Mouse (Mus musculus) forebrain, embryonic 14.5 days (tissue): ENCODE data around the gene Unc50. TPM values are rescaled to one million over a fixed set of nuclear protein-coding genes. Genes with fewer than 3 reads are reported as not detected.

Experiments
- ATAC-seq: fragments of 200-750 bp; cut with Nextera tagmentation; 2 replicates; pipeline ENCODE4 v1.8.0; 2017; ENCODE audit warnings: mild to moderate bottlenecking, moderate library complexity
- DNase-seq: peaks from one replicate; pipeline ENCODE4 v3.0.0-alpha.2; 2015; ENCODE audit warnings: low spot score
- H3K27ac ChIP-seq: fragments of 300-500 bp; sonication (generic); 2 replicates; pipeline ENCODE4 v1.5.1; 2014; ENCODE audit warnings: low read depth, mild to moderate bottlenecking, control low read depth, low read length, moderate library complexity
- H3K27me3 ChIP-seq: fragments of 300-500 bp; sonication (generic); replicated peaks from 2 replicates; pipeline ENCODE4 v1.6.1; 2014; ENCODE audit warnings: low read length, control low read depth, mixed read lengths; ENCODE audit not compliant: control insufficient read depth, insufficient read depth
- H3K36me3 ChIP-seq: fragments of 300-500 bp; sonication (generic); 2 replicates; pipeline ENCODE4 v1.6.1; 2014; ENCODE audit warnings: low read length, control low read depth; ENCODE audit not compliant: control insufficient read depth, insufficient read depth
- H3K4me1 ChIP-seq: fragments of 300-500 bp; sonication (generic); 2 replicates; pipeline ENCODE4 v1.6.1; 2014; ENCODE audit warnings: antibody characterized with exemption, low read length, control low read depth; ENCODE audit not compliant: control insufficient read depth, insufficient read depth
- H3K4me2 ChIP-seq: fragments of 300-500 bp; sonication (generic); 2 replicates; pipeline ENCODE4 v1.6.1; 2014; ENCODE audit warnings: mild to moderate bottlenecking, control low read depth, low read length
- H3K4me3 ChIP-seq: fragments of 300-500 bp; sonication (generic); 2 replicates; pipeline ENCODE4 v1.5.1; 2014; ENCODE audit warnings: low read depth, low read length, control low read depth
- H3K9ac ChIP-seq: fragments of 300-500 bp; sonication (generic); 2 replicates; pipeline ENCODE4 v1.6.1; 2014; ENCODE audit warnings: mild to moderate bottlenecking, low read length, control low read depth, moderate library complexity
- H3K9me3 ChIP-seq: fragments of 300-500 bp; sonication (generic); replicated peaks from 2 replicates; pipeline ENCODE4 v1.6.1; 2016; ENCODE audit warnings: low read length, control low read depth, mixed read lengths; ENCODE audit not compliant: control insufficient read depth
- WGBS: fragments of 180-500 bp; shearing (Covaris S2); extraction: QIAGEN DNeasy Blood & Tissue Kit; methylation state at CpG from one replicate; pipeline ENCODE4 v1.1.7; 2014; 5-methylcytosine and 5-hydroxymethylcytosine counted together
- polyA plus RNA-seq: library from polyadenylated mRNA; unstranded; fragments of >200 nt; fragmentation: Nextera tagmentation; extraction: Ambion mirVana; gene quantifications from 2 replicates; pipeline ENCODE4 v1.2.1, GENCODE M21; 2014

Unc50 gene
- polyA plus RNA-seq, 1 experiment from 2014 or later, result 146 TPM

DNA sequence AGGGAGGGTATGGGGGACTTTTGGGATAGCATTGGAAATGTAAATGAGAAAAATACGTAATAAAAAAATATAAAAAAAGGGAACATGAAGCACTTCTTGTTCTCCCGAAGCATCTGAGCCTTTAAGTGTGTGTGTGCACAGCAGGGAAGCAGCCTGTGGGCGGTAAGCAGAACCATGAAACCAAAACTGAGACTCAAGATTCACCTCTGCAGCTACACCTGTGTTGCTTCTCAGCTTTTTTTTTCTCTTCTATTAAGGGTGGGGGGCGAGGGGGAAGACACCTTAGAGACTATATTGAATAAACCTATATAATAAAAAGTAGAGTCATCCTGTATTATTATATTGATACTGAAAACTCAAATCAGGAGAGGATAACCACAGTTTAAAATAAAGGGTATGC is 37.9 kb downstream of the Unc50 start:
- no peak overlapping the region for H3K4me3 ChIP-seq
- DNase-seq, result no peak
- H3K4me2 ChIP-seq, result no peak overlapping the region
- H3K27me3 ChIP-seq, result no peaks in the 10 kb centered on the region
- no peak overlapping the region for H3K27ac ChIP-seq
- H3K9me3 ChIP-seq, result no peaks in the 10 kb centered on the region
- WGBS, result 88% methylated on average over 4 of the region's 4 CpGs
- no peak overlapping the region for H3K9ac ChIP-seq
- no peak for ATAC-seq
- H3K4me1 ChIP-seq, result no peaks in the 10 kb centered on the region
- no peaks in the 10 kb centered on the region for H3K36me3 ChIP-seq

GRCm38 (mm10) chr1:37469007-37469406 is 39.1 kb downstream of the Unc50 start:
- no peaks in the 10 kb centered on the region for H3K27me3 ChIP-seq
- no peak overlapping the region for H3K27ac ChIP-seq
- H3K4me1 ChIP-seq, result no peaks in the 10 kb centered on the region
- no peak for ATAC-seq
- no peaks in the 10 kb centered on the region for H3K36me3 ChIP-seq
- H3K9me3 ChIP-seq, result no peaks in the 10 kb centered on the region
- no peak for DNase-seq
- 92% methylated on average over 5 of the region's 5 CpGs for WGBS
- H3K4me3 ChIP-seq, result no peak overlapping the region
- H3K4me2 ChIP-seq, result no peak overlapping the region
- no peak overlapping the region for H3K9ac ChIP-seq

DNA sequence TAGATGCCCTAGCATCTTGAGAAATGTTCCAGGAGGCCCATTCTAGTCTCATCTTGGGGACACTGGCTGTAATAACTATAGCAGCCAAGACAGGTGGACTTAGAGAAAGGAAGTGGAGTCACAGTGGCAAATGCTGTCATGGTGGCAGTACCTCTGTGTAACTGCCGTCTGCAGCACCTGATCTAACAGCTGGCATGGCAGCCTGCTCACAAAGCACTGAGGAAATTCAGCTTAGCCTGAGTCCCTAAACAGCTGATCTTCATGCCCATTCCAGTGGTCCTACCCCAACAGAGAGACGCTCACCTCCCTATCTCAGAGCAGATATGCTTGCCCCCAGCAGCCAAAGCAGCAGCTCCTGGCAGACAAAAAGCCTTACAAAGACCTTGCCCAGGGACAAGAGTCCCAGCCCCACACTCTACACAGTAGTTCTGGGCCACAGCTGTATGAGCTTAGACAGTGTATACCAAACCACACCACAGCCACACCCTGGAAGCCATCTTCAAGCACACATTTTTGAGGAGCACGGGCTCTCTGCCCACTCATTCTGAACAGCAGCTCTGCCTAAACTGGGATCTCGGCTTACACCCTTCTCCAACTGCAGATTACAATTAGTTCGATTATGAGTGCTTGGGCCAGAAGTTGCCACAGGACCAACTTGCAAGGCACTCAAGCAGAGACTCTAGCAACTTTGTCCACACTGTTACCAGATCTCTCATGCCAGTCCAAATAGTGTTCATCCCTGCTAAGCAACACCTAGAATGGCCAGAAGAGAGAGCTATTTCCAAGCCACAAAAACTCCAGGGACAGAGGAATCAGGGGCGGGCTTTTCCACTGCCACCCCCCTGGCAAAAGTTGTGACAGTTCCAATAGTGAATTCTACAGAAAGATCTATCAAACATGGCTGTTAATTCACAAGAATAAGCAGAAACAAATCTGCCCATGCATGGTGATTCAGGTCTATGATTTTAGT is 41.5 kb downstream of the Unc50 start:
- Histone ChIP-seq H3K36me3 (no peaks in the 10 kb centered on the region), H3K4me3 (no peak overlapping the region), H3K4me1 (no peaks in the 10 kb centered on the region), H3K9ac (no peak overlapping the region), H3K4me2 (no peak overlapping the region), H3K27ac (no peak overlapping the region), H3K9me3 (no peaks in the 10 kb centered on the region), H3K27me3 (no peaks in the 10 kb centered on the region)
- 87% methylated on average over 6 of the region's 6 CpGs for WGBS
- ATAC-seq (no peak), DNase-seq (no peak)

- no peaks in the 10 kb centered on the region for H3K9me3 ChIP-seq
- ATAC-seq (no peak), DNase-seq (no peak)
- no peak overlapping the region for H3K4me2 ChIP-seq
- no peak overlapping the region for H3K9ac ChIP-seq
- H3K4me1 ChIP-seq, result no peaks in the 10 kb centered on the region
- H3K27ac ChIP-seq, result no peak overlapping the region
- H3K27me3 ChIP-seq, result no peaks in the 10 kb centered on the region
- no peak overlapping the region for H3K4me3 ChIP-seq
- H3K36me3 ChIP-seq, result no peaks in the 10 kb centered on the region
- WGBS, result 88% methylated on average over 10 of the region's 10 CpGs
These were observed 43.3 kb downstream of the Unc50 start for GRCm38 (mm10) chr1:37473251-37473650.

- H3K36me3 ChIP-seq, result no peaks in the 10 kb centered on the region
- no peak for ATAC-seq
- H3K9me3 ChIP-seq, result no peaks in the 10 kb centered on the region
- WGBS, result 86% methylated on average over 8 of the region's 8 CpGs
- no peak overlapping the region for H3K9ac ChIP-seq
- H3K4me2 ChIP-seq, result no peak overlapping the region
- H3K4me1 ChIP-seq, result no peaks in the 10 kb centered on the region
- no peak overlapping the region for H3K4me3 ChIP-seq
- H3K27ac ChIP-seq, result no peak overlapping the region
- no peaks in the 10 kb centered on the region for H3K27me3 ChIP-seq
- no peak for DNase-seq
These were observed 44.1 kb downstream of the Unc50 start for GRCm38 (mm10) chr1:37474046-37474445.

GRCm38 (mm10) chr1:37474634-37475190 is 44.8 kb downstream of the Unc50 start:
- no peak for DNase-seq
- Histone ChIP-seq H3K36me3 (no peaks in the 10 kb centered on the region), H3K4me2 (no peak overlapping the region), H3K4me1 (no peaks in the 10 kb centered on the region), H3K9ac (no peak overlapping the region), H3K4me3 (no peak overlapping the region), H3K9me3 (no peaks in the 10 kb centered on the region), H3K27me3 (no peaks in the 10 kb centered on the region), H3K27ac (no peak overlapping the region)
- 89% methylated on average over 6 of the region's 6 CpGs for WGBS
- no peak for ATAC-seq

- DNase-seq (no peak), ATAC-seq (no peak)
- Histone ChIP-seq H3K27me3 (no peaks in the 10 kb centered on the region), H3K4me1 (no peaks in the 10 kb centered on the region), H3K36me3 (no peaks in the 10 kb centered on the region), H3K9ac (no peak overlapping the region), H3K27ac (no peak overlapping the region), H3K4me2 (no peak overlapping the region), H3K9me3 (no peaks in the 10 kb centered on the region), H3K4me3 (no peak overlapping the region)
- 96% methylated on average over 3 of the region's 3 CpGs for WGBS
These were observed 45.4 kb downstream of the Unc50 start for GRCm38 (mm10) chr1:37475312-37475711.

GRCm38 (mm10) chr1:37477250-37477649 is 47.3 kb downstream of the Unc50 start:
- 93% methylated on average over 5 of the region's 5 CpGs for WGBS
- DNase-seq (no peak), ATAC-seq (no peak)
- no peaks in the 10 kb centered on the region for H3K4me1 ChIP-seq
- no peaks in the 10 kb centered on the region for H3K27me3 ChIP-seq
- no peaks in the 10 kb centered on the region for H3K9me3 ChIP-seq
- no peaks in the 10 kb centered on the region for H3K36me3 ChIP-seq
- no peak overlapping the region for H3K27ac ChIP-seq
- H3K4me2 ChIP-seq, result no peak overlapping the region
- no peak overlapping the region for H3K4me3 ChIP-seq
- H3K9ac ChIP-seq, result no peak overlapping the region

DNA sequence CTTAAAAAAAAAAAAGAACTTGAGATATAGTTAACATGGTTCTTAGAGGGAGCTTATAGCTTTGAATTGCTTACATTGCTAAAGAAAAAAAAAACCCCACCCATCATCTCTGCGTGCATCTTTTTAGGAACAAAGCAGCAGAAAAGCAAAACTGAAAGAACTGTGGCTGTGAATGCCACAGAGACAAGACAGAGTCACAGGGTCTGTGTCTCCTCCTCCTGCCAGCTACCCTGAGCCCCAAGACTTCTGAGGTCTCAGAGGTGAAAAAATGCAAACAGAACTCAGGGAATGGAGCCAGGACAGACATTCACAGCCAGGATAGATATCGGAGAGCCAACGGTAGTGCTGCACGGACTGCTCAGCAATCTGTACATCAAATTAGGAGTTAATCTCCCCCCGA is 48.0 kb downstream of the Unc50 start:
- 71% methylated on average over 5 of the region's 5 CpGs for WGBS
- no peak overlapping the region for H3K9ac ChIP-seq
- no peak overlapping the region for H3K4me3 ChIP-seq
- no peaks in the 10 kb centered on the region for H3K9me3 ChIP-seq
- no peak overlapping the region for H3K27ac ChIP-seq
- H3K27me3 ChIP-seq, result no peaks in the 10 kb centered on the region
- no peaks in the 10 kb centered on the region for H3K4me1 ChIP-seq
- no peak for DNase-seq
- no peaks in the 10 kb centered on the region for H3K36me3 ChIP-seq
- H3K4me2 ChIP-seq, result no peak overlapping the region
- ATAC-seq, result no peak
